Mouse (Mus musculus): ENCODE measurements around the gene Olfr1444.

DNA sequence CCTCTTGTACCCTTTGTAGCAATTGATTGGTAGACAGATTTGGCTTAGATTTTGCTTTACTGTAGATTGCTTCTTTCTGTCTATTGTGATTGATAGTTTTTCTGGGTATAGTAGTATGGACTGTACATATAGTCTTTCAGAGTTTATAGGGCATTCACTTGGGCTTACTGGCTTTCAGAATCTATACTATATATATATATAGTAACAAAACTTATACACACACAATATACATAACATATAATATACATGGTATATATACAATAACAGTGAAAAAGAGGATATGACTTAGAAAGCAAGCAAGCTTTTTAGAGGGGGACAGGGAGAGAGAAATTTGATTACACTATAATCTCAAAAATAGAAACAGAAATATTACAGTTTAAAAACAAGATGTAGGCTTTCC lies 10.7 kb upstream of the Olfr1444 start, which contains the start of gene Gm5244:
- TF ChIP-seq POLR2A (IDR thresholded peaks at IDR 0.05; ENCODE audit: low read depth, low read length) (no peak), CTCF (IDR thresholded peaks at IDR 0.05; ENCODE audit: extremely low read depth, insufficient read length, insufficient replicate concordance, low read depth, low read length) (no peak)
